Mouse (Mus musculus): ENCODE measurements around the gene Vmn1r1.

Gene Vmn1r1

DNA sequence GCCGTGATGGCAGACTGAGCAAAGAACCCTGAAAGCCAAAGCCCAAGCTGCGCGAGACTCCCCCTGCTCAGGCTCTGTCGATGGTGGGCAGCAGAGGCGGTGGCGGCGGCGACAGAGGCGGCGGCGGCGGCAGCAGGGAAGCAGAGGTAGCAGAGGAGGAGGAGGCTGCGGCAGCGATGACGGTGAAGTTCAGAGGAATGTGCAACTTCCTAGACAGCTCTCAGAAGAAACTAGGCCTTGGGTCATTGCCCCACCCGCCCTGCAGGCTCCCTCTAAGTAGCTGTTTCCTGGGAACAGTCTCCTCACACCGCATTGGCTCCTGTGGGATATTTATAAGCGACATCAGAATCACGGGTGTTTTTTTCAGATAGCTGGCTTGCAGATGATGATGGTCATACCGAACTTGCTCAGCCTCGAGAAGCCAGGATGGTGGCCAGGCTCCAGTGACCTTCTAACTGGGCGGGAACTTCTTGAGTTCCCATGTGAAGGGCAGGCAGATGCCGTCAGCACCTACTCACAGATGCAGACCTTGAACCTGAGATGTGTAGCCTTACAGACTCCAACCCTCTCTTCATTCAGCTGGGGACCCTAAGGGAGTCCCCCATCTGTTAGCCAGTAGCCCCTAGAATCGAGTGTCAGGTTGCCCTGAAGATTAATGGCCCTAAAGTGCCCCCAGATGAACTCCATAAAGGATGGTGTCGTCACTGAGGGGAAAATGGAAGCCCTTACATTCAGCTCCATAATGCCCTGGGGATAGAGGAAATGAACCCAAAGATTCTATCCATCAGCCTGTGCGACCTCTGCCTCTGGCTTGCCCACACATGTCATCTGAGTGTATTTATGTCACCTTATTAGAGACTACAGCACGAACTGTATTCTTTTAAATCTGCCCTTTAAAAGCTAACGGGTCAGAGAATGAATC lies 26.8 kb downstream of the Vmn1r1 start:
- DNase-seq (ENCODE audit: low spot score), result no peak

DNA sequence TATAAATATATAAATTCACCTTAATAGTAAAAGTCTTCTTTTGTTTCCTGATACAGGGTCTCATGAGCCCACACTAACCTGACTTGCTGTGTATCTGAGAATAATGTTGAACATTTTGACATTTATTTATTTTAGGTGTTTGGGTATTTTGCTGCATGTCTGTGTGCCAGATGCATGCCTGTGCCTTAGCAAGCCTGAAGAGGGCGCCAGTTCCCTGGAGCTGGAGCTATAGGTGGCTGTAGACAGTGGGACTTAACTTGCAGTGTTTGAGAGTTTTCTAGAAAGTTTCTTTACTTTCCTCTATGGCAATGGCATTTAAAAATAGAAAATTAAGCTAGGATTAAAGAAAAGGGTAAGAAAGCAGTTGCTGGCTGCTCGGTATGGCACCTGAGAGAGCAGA lies 33.5 kb downstream of the Vmn1r1 start:
- no peak for DNase-seq (ENCODE audit: low spot score)

DNA sequence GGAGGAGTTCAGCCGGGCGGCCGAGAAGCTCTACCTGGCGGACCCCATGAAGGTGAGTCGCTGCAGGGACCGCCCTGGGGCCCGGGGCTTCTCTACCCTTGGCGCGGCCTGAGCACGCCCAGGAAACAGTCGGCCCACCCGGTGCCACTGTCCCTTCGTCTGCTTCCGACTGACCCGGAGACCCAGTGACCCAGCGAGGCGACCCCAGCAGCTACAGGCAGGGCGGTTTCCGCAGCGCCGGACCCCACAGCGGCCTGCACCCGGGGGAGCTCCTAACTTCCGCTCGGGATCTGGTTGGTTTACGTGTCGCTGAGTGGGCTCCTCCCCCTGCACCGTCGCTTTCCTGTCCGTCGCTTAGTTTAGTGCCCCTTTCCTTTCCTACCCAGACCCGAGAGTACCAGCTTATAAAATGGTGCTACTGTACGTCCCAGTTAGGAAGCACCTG lies 39.3 kb downstream of the Vmn1r1 start:
- peak; percentile 65 for DNase-seq (ENCODE audit: low spot score)

DNA sequence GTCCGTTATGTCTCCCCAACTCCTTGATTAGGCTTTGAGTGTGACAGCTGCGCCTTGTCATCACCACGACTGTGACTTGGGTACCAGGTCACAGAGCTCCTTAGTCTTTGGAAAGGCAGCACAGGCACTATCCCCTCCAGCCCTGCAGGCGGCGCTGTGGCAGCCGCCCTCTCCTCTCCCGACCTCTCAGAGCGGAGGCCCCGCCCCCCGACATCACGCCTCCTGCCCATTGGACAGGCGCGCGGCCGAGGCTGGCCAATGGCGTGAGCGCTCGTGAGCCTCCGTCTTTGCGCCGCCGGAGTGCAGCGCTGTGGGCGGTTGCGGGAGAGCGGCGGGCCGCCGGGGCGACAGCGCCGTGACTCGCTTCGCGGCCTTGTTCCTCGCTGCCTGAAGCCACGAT lies 39.8 kb downstream of the Vmn1r1 start, which contains the start of gene Srp9:
TSS of gene Srp9 (plus strand) at position 232 of the 400 bp plus-strand sequence.
- DNase-seq (ENCODE audit: low spot score), result peak; percentile 96

DNA sequence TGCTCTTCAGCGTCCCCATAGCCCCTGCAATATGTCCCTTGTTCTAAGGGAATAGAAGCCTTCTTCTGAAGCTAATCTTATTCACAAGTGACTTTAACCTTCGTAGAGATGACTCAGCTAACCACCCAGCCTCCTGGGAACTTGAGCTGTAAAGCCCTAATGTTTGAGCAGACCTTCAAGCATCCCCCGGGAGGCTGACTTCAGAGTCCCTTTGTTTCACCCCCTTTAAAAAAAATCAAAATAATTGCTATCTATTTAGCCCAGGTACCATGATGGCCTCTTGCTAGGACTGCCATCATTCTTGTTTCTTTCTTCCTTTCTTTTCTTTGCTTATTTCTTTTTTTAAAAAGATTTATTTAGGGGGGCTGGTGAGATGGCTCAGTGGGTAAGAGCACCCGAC lies 41.9 kb downstream of the Vmn1r1 start:
- no peak for DNase-seq (ENCODE audit: low spot score)

DNA sequence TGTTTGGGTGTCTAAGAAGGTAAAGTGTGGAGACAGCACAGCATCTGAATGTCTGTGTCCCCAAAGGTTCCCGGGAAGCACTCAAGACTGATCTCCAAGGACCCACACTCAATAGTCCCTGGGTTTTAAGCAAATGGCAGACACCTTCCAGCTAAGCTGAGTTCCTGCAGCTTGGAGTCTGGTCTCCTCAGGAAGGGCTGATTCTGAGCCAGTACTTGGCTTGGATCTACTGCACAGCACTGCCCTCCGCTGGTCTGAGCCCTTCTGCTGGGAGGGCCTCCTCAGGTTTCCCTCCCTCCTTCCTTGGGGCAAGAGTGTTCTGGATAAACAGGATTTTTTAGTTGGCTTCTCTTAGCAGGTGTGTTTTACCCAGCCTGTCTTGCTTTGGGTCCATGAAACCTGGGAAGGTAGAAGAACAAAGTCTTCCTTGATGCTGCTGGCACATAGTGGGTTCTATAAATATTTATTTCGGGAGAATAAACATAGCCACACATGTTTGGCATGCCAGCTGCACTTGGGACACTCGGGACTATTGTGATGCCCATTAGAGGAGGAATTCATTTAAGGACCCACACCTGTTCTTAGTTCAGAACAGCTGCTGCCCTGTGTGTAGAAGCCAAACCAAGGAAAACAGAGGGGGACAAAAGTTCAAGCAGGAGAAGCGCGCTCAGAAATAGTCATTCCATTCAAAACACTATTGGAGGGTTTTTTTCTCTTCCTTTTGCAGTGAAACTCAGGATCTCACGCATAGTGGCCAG lies 48.5 kb downstream of the Vmn1r1 start:
- peak; percentile 54 for DNase-seq (ENCODE audit: low spot score)

DNA sequence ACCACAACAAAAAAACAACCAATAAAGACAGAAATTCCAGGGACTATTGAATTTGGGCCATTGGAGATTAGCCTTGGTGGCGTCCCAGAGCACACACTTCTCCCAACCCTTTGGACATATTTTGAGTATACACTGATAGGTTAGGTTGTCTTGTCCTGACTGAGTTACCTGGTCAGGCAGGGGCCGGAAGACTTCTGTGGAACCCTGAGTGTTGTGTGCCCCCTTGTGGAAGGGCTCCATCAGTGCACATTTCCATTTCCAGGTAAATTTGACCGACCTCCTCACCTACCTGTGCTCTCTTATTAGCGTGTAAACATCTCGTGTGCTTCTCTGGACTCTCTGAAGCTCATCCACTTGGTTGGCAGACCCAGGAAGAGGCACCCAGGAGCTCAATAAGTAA lies 49.1 kb downstream of the Vmn1r1 start:
- peak; percentile 64 for DNase-seq (ENCODE audit: low spot score)

DNA sequence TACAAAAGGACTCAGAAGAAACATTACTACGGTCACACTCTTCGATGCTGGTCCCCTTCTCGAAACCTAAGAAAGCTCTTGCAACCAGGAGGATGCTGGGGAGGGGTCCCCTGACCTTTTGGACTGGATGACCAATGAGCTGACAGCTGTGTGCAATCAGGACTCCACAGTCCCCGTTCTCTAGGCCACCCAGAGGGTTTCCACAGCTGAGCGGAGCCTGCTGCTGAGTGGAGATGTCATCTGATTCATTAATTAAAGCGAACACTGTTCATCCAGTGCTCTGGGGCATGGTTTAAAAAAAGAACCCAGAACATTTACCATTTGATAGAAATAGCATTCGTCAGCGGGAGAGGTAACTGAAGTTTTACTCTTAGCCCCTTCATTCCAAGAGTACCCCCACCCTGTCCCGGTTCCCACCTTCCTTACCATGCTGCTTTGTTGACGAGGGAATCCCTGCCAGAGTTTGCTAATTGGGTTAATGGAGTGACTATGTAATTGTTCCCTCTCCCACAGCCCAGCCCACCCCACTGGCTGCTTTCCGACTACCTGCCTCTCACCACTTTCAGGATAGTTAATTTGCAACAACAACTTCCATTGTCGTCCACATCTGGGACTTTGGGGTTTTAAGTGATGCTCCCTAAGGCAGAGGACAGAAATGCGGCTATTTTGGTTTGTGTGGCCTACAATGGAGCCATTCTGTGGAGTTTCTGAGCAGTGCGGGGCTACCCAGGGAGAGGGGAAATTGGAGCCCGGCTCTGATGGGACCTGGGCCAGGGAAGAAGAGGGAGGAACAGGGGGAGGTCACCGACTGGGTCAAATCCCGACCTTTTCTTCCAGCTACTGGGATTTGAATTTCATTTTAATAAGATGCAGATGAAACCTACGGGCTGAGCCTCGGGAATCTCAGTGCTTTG lies 50.4 kb downstream of the Vmn1r1 start:
- DNase-seq (ENCODE audit: low spot score), result no peak

DNA sequence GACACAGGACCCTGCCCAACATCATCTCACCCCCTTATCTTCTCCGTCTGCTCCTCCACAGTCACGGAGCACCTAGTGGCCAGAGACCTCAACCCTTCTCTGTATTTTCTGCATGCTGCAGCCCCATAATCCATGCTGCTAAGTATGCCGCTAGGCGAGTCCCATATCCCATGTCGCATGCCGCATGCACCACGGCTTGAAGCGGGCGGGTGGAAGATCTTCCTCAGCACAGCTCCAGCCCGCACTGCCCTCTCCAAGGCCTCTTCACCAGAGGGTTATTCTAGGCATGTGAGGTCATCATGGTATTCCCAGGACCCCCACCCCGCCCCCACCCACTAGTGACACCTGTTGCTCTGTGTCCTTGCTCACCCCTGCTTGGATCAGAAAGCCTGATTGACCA lies 51.2 kb downstream of the Vmn1r1 start:
- no peak for DNase-seq (ENCODE audit: low spot score)

DNA sequence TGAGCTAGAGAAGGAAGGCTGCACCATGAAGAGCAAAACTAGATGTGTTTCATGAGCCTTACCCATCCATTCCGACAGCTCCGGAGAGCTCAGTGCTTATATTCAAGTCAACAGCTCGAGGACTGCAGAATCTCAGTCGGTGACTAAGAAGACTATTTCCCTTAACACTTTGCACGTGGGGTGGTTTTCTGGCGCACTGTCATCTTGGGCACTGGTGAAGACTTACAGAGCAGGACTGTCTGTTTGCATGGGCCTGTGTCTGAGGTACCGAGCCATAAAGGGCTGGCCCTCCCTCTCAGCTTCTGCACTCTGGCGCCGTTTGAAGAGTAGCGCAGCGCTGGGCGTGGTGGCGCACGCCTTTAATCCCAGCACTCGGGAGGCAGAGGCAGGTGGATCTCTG lies 51.9 kb downstream of the Vmn1r1 start:
- no peak for DNase-seq (ENCODE audit: low spot score)

DNA sequence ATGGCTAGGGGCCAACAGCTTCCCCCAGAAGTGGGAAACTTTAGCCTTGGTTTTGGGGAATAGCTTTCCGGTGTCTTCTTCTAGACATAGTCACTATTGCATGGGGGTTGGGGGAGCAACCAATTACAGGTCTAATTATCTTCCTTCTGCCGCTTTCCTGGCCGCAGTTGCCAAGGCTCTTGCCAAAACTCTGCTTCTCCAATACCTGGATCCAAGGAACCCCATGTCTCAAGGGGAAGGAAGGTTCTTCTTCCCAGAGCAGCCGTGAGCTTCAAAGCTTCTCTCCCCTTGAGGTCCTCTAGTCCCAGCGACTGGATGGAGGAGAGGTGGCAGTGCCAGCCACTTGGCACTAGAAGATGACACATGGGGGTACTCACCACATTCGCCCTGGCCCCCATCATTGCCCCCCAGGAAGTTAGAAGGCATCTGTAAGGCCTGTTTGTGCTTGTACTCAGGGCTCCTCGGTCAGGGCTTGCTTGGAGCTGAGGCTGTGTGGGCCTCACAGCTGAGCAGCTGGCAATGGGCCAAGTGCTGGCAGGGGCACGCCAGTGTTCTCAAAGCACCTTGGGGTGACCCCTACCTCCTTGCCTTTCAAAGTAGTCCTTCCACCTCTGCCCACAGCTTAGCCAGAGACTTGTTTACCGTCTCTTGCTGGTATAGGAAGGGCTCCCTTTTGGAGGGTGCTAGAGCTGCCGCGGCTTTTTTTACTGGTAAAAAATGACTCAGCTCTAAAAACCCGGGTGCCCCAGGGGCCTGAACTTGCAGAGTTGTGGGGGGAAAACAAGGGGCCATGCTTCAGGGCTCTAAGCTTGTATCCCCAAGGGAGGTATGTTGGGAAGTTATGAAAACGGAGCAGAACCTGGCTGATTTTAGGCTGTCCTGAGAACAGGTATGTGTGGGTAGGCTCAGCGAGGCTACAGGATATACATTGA lies 52.6 kb downstream of the Vmn1r1 start:
- no peak for DNase-seq (ENCODE audit: low spot score)

DNA sequence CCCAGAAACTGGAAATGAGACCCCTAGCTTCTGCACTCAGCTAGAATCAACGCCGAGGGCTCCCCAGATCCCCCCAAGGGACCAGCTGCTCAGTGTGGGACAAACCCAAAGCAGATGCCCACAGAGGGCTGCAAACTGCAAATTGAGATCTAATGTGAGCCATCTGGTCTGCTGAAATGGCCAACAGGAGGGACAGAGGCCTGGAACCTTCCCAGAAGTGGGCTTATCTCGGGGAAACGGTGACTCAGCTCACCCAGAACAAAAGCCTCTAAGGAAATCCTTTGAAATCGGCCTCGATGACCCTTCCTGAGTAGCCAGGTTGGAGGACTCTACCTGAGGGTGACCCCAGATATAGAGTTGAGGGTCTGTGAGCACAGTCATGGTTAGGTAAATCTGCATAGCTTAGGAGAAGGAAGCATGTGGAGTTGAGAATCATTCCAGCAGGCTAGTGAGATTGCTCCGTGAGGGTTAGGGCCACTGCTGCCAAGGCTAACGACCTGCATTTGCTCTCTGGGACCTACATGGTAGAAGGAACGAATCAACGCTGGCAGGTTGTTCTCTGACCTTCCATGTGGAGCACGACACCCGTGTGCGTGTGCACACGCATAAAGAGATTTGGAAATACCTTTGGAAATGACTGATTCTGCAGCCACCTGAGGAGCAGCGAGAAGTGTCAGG lies 53.4 kb downstream of the Vmn1r1 start:
- no peak for DNase-seq (ENCODE audit: low spot score)

DNA sequence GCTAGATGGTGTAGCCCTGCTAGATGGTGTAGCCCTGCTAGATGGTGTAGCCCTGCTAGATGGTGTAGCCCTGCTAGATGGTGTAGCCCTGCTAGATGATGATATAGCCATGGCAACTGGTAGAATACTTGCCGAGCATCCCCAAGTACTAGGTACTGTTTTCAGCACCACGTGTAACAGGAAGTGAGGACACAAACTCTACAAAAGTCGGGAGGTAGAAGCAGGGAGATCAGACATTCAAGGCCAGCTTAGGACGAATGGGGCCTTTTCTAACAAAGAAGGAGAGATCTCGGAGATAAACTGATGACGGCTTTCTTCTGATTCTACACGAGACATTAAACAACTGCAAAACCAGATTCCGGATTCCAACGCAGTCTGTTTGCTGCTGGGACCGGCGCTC lies 54.1 kb downstream of the Vmn1r1 start:
- DNase-seq (ENCODE audit: low spot score), result no peak

DNA sequence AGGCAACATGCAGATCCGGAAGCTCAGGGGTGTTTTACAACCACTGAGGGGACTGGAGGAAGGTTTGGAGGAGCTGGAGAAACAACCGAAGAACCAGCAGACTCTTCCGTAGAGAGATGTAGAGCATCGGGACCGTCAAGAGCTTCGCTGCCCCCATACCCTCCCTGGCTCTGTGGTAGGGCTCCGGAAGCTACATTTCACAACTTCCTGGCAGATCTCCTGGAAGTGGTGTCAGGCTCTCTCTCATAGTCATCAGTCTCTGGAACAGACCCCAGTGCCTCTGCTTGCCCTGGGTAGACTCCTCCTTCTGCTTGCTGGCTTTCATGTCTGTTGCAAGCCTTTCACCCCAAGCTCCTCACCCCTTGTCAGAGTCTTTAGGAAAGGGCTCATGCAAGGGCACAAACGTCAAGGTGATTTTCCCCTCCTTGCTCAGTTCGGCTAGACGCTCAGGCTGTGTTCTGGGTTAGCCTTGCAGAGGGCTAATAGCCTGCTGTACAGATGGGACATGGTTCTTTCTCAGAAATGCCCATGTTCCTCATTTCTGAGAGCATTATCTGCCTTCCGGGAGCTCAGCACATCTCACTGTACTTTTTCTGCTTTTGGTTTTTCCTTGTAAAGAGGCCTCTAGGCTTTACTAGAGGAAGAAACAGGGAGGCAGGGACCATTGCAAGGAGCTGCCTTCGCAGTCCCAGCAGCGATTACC lies 55.7 kb downstream of the Vmn1r1 start:
- no peak for DNase-seq (ENCODE audit: low spot score)

DNA sequence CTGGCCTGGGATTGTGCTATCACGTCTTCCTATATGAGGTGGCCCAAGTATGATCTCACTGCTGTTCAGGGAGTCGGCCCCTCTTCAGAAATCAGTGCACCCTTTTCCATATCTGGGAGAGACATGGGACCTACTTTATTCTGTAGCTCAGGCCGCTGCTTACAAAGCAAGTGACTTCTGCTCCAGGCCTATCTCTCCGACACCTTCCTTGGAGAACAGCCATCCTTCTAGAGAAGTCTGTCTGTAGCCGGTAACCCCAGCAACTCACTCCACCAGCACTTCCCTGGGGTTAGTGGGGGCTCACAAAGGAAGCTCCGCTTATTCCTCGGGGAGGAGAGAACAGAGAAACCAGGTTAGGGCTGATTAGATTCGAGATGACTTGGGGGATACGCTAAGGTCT lies 57.0 kb downstream of the Vmn1r1 start:
- no peak for DNase-seq (ENCODE audit: low spot score)

DNA sequence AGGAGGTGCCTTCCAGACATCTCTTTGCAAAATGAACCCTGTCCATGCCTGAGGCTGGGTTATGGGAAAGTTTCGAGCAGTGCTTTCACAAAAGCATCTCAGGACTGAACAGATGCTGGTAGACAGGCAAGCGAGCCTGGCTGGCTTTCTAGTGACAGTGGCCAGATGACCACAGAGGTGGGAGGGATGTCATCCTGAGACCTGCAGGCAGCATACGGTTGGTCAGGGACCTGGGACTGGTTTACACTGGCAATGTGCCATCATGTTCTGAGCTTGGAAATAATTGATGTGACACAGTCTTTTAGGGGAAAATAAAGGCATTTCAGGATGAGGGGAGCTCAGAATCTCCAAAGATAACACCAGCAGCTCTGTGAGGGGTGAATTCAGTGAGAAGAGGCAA lies 59.3 kb downstream of the Vmn1r1 start:
- no peak for DNase-seq (ENCODE audit: low spot score)

Data from urinary bladder, postnatal 25 days (tissue).